Mouse (Mus musculus): ENCODE data around the gene Plcb3.
A peak's percentile ranks its signal among the peaks of the same experiment; 100 is the strongest.

Gene Plcb3

DNA sequence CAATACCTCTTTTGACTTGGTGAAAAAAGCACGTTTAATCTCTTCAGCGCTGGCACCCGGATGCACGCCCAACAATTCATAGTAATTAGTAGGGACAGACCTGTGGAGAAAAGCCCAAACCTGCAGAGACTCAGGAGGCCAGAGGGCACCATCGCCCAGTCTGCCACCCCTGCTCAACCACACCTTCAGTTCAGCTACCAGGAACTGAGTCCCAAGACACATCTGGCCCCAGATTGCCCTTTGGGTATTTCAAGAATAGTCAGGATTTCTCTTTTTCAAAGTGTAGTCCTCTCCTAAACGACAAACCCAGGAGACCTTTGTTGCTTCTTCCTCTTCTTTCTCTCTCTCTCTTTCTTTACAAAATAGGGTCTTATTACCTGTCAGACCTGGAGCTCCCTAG, 14.4 kb upstream of the Plcb3 start:
- DNase-seq = peak; percentile 48

- no peak for DNase-seq
Measured at GRCm38 (mm10) chr19:6989251-6989650, 13.0 kb upstream of the Plcb3 start.

DNA sequence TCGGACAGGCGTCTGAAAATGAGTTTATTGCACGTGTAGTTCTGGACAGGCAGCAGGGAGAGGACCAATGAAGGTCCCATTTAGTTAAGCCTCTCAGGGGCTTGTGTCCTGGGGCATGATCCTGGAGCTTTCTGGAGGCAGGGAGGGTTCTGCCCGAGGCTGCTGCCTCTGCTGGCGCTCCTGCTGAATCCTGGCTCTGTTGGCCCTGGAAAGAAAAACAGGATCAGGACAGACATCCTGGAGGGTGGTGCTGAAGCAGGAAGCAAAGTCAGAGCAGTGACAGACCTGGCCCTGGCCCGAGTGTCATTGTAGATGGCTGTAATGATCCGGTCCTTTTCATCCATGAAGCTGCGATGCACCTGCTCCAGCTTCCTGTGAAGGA, 11.6 kb upstream of the Plcb3 start:
- no peak for DNase-seq

- DNase-seq = peak; percentile 80
Measured at GRCm38 (mm10) chr19:6987061-6987903, 11.0 kb upstream of the Plcb3 start, which contains the start of gene Vegfb. Vegfb (minus strand) TSS chr19:6987651.

GRCm38 (mm10) chr19:6985951-6986708, 9.9 kb upstream of the Plcb3 start:
- DNase-seq = peak; percentile 59

DNA sequence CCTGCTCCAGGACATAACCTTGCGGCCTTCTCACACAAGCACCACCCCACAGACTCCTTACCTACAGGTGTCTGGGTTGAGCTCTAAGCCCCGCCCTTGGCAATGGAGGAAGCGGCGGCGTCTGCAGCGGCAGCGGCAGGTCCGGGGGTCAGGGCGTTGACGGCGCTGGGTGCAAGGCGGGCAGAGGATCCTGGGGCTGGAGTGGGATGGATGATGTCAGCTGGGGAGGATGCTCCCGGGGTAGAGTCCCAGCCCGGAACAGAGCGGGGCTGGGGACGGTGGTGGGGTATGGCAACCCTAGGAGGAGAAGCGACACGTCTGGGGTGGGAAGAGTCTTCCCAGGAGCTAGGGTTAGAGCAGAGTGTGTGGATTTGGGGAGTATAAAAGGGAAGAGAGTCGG, 9.0 kb upstream of the Plcb3 start:
- DNase-seq = peak; percentile 63

DNA sequence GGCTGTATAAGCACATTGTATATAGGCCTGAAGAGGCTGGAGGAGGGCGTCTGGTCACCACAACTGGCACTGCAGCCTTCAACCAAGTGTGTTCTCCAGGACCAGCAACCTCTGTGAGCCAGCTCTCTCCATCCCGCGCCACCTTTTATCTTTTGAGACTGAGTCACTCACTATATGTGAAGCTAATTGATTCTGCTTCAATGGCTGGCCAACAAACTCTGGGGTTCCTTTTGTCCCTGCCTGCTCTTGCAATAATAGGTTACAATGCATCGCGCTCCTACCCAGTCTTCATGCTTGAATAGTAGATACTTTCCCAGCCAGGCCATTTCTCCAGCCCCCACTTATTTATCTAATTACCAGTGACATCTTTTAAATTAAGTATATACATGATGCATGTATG, 7.4 kb upstream of the Plcb3 start:
- DNase-seq = peak; percentile 26

GRCm38 (mm10) chr19:6981465-6981864, 5.2 kb upstream of the Plcb3 start:
- DNase-seq = no peak

DNA sequence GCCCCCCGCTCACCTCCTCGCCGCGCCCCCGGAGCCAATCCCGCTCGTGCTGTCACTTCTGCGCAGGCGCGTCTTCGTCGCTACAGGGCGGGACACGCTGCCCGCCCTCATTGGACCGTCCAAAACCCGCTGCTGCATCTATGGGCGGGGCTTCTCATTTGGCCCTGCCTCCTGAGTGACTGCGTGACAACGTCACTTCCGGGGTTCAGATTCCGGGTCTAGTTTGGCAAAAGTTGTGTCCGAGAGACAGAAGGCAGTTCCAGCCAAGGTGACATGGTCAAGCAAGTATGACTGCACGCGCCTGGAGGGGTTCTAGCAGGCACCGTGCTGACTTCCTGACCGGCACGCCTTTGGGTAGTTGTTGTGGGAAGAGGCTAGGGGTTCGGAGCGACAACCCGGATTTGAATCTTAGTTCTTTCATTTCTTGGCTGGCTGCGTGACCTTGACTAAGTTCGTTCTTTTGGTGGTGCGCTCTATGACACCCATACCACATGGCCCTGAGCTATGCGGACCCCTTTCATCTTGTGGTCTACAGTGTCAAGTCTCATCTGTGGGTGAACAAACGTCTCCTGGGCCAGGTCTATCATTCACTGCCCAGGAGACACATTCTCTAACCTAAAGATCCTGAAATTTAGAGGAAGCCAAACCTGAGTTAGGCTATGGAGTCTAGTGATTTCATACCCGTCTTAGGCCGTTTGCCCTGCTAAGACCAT, 4.3 kb upstream of the Plcb3 start, which contains the start of gene Fkbp2:
Gene Fkbp2, minus strand, starts transcription at position 121 of the 713 bp plus-strand sequence.
- DNase-seq = peak; percentile 99

DNA sequence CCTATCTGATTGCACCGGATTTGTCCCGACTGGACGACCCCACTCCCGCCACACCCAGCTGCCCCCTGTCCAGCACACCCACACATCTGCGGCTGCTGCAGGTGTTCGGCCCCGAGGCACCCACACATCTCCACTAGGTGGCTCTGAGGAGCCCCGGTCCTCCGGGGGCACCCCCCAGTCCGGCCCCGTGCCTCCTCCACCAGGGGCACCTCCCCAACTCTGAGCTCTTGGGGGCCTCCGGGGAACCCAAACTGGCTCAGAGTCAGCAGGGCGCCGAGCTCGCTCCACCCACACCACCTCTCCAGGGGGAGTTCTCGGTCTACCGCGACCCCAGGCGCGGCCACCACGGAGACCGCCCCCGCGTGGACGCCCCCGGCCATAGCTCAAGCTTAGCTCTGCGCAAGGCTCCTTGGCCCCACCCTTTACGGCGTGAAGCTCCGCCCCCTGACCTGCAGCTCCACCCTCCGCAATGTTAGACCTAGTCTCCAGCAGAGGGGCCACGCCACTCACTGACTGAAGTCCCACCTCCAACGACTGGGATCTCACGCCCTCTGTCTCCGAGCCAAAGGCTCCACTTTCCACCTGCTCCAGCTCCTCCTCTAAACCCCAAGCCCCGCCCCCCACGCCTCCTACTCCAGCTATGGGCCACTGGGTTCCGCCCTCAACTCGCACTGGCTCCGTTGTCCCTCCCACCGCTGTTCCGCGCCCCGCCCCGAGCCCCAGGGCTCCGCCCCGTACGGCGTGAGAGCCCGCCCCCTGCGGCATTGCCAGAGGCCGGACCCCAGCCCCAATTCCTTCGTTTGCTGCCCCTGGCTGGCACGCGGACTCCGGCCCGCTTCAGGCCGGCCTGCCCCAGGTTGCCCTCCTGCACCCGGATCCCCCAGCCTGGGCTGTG, 3.5 kb upstream of the Plcb3 start:
- DNase-seq = peak; percentile 99

GRCm38 (mm10) chr19:6979001-6979479, 2.8 kb upstream of the Plcb3 start:
- DNase-seq = no peak

GRCm38 (mm10) chr19:6978639-6978974, 2.3 kb upstream of the Plcb3 start:
- DNase-seq = no peak

DNA sequence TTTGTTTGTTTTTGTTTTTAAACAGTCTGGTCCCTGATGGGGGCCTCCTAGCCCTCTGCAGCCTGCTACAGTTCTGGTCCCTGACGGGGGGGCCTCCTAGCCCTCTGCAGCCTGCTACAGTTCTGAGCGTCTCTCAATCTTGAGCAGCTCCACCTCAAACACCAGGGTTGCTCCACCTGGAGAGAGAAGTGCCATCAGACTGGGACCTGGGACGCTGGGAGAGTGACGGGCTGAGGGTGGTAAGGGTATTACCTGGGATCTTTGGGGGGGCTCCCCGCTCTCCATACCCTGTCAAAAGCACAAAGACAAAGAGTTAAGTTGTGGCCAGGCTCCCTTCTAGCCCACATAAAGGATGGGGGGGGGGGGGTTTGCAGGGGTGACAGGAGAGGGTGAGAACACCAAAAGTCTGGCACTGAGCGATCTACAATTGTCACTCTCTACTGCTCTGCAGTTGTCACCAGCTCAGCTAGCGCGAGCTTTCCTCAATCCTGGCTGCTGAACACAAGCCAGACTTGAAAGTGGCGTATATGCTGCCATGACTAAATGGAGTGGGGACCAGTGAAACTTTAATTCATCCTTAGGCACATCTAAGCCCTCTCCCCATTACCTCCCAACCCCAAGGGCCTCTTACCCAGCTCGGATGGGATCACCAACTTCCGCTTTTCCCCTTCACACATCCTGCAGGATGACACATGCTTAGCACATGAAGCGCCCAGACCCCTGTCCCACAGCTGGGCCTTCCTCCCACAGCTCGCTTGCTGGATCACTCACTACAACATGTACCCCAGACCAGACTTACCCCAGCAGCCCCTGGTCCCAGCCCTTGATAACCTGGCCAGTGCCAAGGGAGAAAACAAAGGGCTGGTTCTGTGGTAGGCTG, 1.7 kb upstream of the Plcb3 start:
- peak; percentile 69 for DNase-seq

GRCm38 (mm10) chr19:6974211-6975205, 1.8 kb downstream of the Plcb3 start, which contains the start of gene Ppp1r14b:
Ppp1r14b (plus strand) TSS chr19:6974968.
- DNase-seq = peak; percentile 68

- DNase-seq = no peak
Measured at GRCm38 (mm10) chr19:6973581-6974190, 2.6 kb downstream of the Plcb3 start.

DNA sequence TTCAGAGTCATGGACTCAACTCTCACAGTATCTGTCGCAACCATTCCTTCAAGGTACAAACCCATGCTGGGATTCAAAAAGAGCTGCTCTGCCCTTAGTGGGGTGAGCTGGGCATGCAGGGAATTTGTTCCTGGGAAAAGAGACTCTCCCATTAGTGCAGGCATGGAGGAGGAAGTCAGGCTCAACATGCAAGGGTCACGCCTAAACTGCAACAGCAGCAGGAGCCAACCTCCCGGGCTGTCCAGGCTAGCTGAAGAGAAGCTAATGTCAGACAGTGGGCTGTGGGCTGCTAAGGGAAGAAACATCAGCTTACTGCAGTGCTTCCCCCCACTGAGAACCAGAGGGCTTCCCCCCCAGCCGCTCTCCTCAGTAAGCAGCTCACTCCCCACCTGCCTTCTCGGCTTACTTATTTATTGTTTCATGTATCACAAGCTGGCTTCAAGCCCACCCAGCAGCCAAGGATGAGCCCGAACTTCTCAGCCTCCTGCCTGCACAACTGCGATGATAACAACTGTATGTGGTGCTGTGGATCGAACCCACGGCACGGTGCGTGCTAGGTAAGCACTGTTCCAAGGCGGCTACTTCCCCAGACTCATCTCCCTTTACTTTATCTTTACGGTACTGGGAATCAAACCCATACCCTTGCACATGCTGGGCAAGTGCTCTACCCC, 3.9 kb downstream of the Plcb3 start:
- DNase-seq = peak; percentile 38

GRCm38 (mm10) chr19:6971644-6972043, 4.6 kb downstream of the Plcb3 start:
- DNase-seq = no peak

- peak; percentile 47 for DNase-seq
Measured at GRCm38 (mm10) chr19:6970460-6971085, 5.7 kb downstream of the Plcb3 start.

Data from cerebellum, adult 11-12 months (tissue).